Mouse (Mus musculus): ENCODE results near the gene Cdhr4. TPM values are rescaled to one million over a fixed set of nuclear protein-coding genes. Genes with fewer than 3 reads are reported as not detected.

Gene Cdhr4
- total RNA-seq, 2 experiments from 2014 or later: 2.7 TPM; not detected in 1

GRCm38 (mm10) chr9:107975399-107976386 is 16.6 kb upstream of the Cdhr4 start, which contains the start of gene Uba7:
Gene Uba7, plus strand, starts transcription at chr9:107975505.
- peak; percentile 74 to 84 for DNase-seq

- DNase-seq: no peak
Observed at GRCm38 (mm10) chr9:107978815-107979214, 13.5 kb upstream of the Cdhr4 start.

- peak in 1 of 2 experiments; percentile 40 for DNase-seq
Observed at GRCm38 (mm10) chr9:107981684-107982605, 10.4 kb upstream of the Cdhr4 start.

- DNase-seq: peak; percentile 81 to 94
Observed at GRCm38 (mm10) chr9:107982681-107983346, 9.5 kb upstream of the Cdhr4 start, which contains the start of gene Gm20661. Gene Gm20661, plus strand, starts transcription at chr9:107983058.

GRCm38 (mm10) chr9:107983421-107983890 is 8.8 kb upstream of the Cdhr4 start:
- DNase-seq: peak; percentile 90 to 96

- peak; percentile 27 to 51 for DNase-seq
Observed at GRCm38 (mm10) chr9:107984052-107984753, 8.1 kb upstream of the Cdhr4 start.

GRCm38 (mm10) chr9:107984754-107985055 is 7.6 kb upstream of the Cdhr4 start:
- DNase-seq: peak in 1 of 2 experiments; percentile 50

GRCm38 (mm10) chr9:107985131-107986119 is 6.9 kb upstream of the Cdhr4 start, which contains the start of gene Inka1:
Gene Inka1, minus strand, starts transcription at chr9:107985879.
- peak; percentile 93 to 95 for DNase-seq

GRCm38 (mm10) chr9:107986376-107986775 is 5.9 kb upstream of the Cdhr4 start:
- peak; percentile 90 to 91 for DNase-seq

GRCm38 (mm10) chr9:107987950-107988349 is 4.3 kb upstream of the Cdhr4 start:
- peak in 1 of 2 experiments; percentile 28 for DNase-seq

GRCm38 (mm10) chr9:107993013-107993412 is 716 bp downstream of the Cdhr4 start:
- no peak for DNase-seq

- no peak for DNase-seq
Observed at GRCm38 (mm10) chr9:107994464-107994863, 2.2 kb downstream of the Cdhr4 start.

GRCm38 (mm10) chr9:107995513-107995912 is 3.2 kb downstream of the Cdhr4 start:
- DNase-seq: no peak

GRCm38 (mm10) chr9:107996049-107996448 is 3.8 kb downstream of the Cdhr4 start, which contains the start of gene Gm20662:
Gene Gm20662, plus strand, starts transcription at chr9:107996349.
- DNase-seq: no peak

GRCm38 (mm10) chr9:108001922-108002770 is 9.8 kb downstream of the Cdhr4 start, which contains the start of gene Ip6k1:
Gene Ip6k1, plus strand, starts transcription at chr9:108002501.
- DNase-seq: peak; percentile 100

GRCm38 (mm10) chr9:108002778-108003530 is 10.7 kb downstream of the Cdhr4 start:
- DNase-seq: no peak

GRCm38 (mm10) chr9:108003531-108003890 is 11.2 kb downstream of the Cdhr4 start:
- peak in 1 of 2 experiments; percentile 49 for DNase-seq

- DNase-seq: no peak
Observed at GRCm38 (mm10) chr9:108008041-108008440, 15.7 kb downstream of the Cdhr4 start.

Measured in heart, adult 18-20 months (tissue).